Mouse (Mus musculus): ENCODE results near the gene Akap11. TPM values are rescaled to one million over a fixed set of nuclear protein-coding genes. Genes with fewer than 3 reads are reported as not detected.

Gene Akap11
- polyA plus RNA-seq, 1 experiment from 2014 or later: 18.3 TPM

- Histone ChIP-seq H3K4me3 (ENCODE audit: low read depth, low read length) (no peak overlapping the region), H3K9ac (ENCODE audit: low read length) (no peak overlapping the region), H3K9me3 (ENCODE audit: control insufficient read depth, low read length) (no peaks in the 10 kb centered on the region), H3K36me3 (ENCODE audit: control insufficient read depth, insufficient read depth, low read length) (no peaks in the 10 kb centered on the region), H3K4me2 (ENCODE audit: low read depth, low read length, severe bottlenecking) (no peak overlapping the region), H3K27ac (ENCODE audit: low read depth, low read length) (no peak overlapping the region), H3K27me3 (ENCODE audit: control insufficient read depth, insufficient read depth, low read length) (no peaks in the 10 kb centered on the region), H3K4me1 (replicated peaks; ENCODE audit: control insufficient read depth, insufficient read depth, low read length) (no peaks in the 10 kb centered on the region)
- ATAC-seq (replicated peaks; ENCODE audit: low FRiP score) (no peak), DNase-seq (ENCODE audit: low spot score) (no peak)
- WGBS: 96% methylated on average over 3 of the region's 3 CpGs
These were observed 62.5 kb downstream of the Akap11 start for GRCm38 (mm10) chr14:78474058-78474457.

- Histone ChIP-seq H3K9me3 (ENCODE audit: control insufficient read depth, low read length) (no peaks in the 10 kb centered on the region), H3K4me1 (replicated peaks; ENCODE audit: control insufficient read depth, insufficient read depth, low read length) (no peaks in the 10 kb centered on the region), H3K27ac (ENCODE audit: low read depth, low read length) (no peak overlapping the region), H3K4me2 (ENCODE audit: low read depth, low read length, severe bottlenecking) (no peak overlapping the region), H3K27me3 (ENCODE audit: control insufficient read depth, insufficient read depth, low read length) (no peaks in the 10 kb centered on the region), H3K4me3 (ENCODE audit: low read depth, low read length) (no peak overlapping the region), H3K36me3 (ENCODE audit: control insufficient read depth, insufficient read depth, low read length) (no peaks in the 10 kb centered on the region), H3K9ac (ENCODE audit: low read length) (no peak overlapping the region)
- ATAC-seq (replicated peaks; ENCODE audit: low FRiP score) (no peak), DNase-seq (ENCODE audit: low spot score) (no peak)
- 92% methylated on average over 4 of the region's 4 CpGs for WGBS
These were observed 65.9 kb downstream of the Akap11 start for GRCm38 (mm10) chr14:78470714-78471113.

GRCm38 (mm10) chr14:78468991-78469390 lies 67.6 kb downstream of the Akap11 start:
- no peaks in the 10 kb centered on the region for H3K4me1 ChIP-seq (replicated peaks; ENCODE audit: control insufficient read depth, insufficient read depth, low read length)
- H3K4me3 ChIP-seq (ENCODE audit: low read depth, low read length): no peak overlapping the region
- H3K36me3 ChIP-seq (ENCODE audit: control insufficient read depth, insufficient read depth, low read length): no peaks in the 10 kb centered on the region
- H3K9me3 ChIP-seq (ENCODE audit: control insufficient read depth, low read length): no peaks in the 10 kb centered on the region
- ATAC-seq (replicated peaks; ENCODE audit: low FRiP score) (no peak), DNase-seq (ENCODE audit: low spot score) (no peak)
- no peak overlapping the region for H3K4me2 ChIP-seq (ENCODE audit: low read depth, low read length, severe bottlenecking)
- 81% methylated on average over 7 of the region's 7 CpGs for WGBS
- H3K27ac ChIP-seq (ENCODE audit: low read depth, low read length): no peak overlapping the region
- H3K9ac ChIP-seq (ENCODE audit: low read length): no peak overlapping the region
- no peaks in the 10 kb centered on the region for H3K27me3 ChIP-seq (ENCODE audit: control insufficient read depth, insufficient read depth, low read length)

GRCm38 (mm10) chr14:78467994-78468393 lies 68.6 kb downstream of the Akap11 start:
- Histone ChIP-seq H3K27me3 (ENCODE audit: control insufficient read depth, insufficient read depth, low read length) (no peaks in the 10 kb centered on the region), H3K27ac (ENCODE audit: low read depth, low read length) (no peak overlapping the region), H3K4me1 (replicated peaks; ENCODE audit: control insufficient read depth, insufficient read depth, low read length) (no peaks in the 10 kb centered on the region), H3K4me3 (ENCODE audit: low read depth, low read length) (no peak overlapping the region), H3K4me2 (ENCODE audit: low read depth, low read length, severe bottlenecking) (no peak overlapping the region), H3K9ac (ENCODE audit: low read length) (no peak overlapping the region), H3K36me3 (ENCODE audit: control insufficient read depth, insufficient read depth, low read length) (no peaks in the 10 kb centered on the region), H3K9me3 (ENCODE audit: control insufficient read depth, low read length) (no peaks in the 10 kb centered on the region)
- DNase-seq (ENCODE audit: low spot score) (no peak), ATAC-seq (replicated peaks; ENCODE audit: low FRiP score) (no peak)
- 92% methylated on average over 4 of the region's 4 CpGs for WGBS

- Histone ChIP-seq H3K36me3 (ENCODE audit: control insufficient read depth, insufficient read depth, low read length) (no peaks in the 10 kb centered on the region), H3K27ac (ENCODE audit: low read depth, low read length) (no peak overlapping the region), H3K4me1 (replicated peaks; ENCODE audit: control insufficient read depth, insufficient read depth, low read length) (no peaks in the 10 kb centered on the region), H3K27me3 (ENCODE audit: control insufficient read depth, insufficient read depth, low read length) (no peaks in the 10 kb centered on the region), H3K9me3 (ENCODE audit: control insufficient read depth, low read length) (no peaks in the 10 kb centered on the region), H3K4me2 (ENCODE audit: low read depth, low read length, severe bottlenecking) (no peak overlapping the region), H3K4me3 (ENCODE audit: low read depth, low read length) (no peak overlapping the region), H3K9ac (ENCODE audit: low read length) (no peak overlapping the region)
- ATAC-seq (replicated peaks; ENCODE audit: low FRiP score) (no peak), DNase-seq (ENCODE audit: low spot score) (no peak)
- 89% methylated on average over 4 of the region's 4 CpGs for WGBS
These were observed 72.3 kb downstream of the Akap11 start for GRCm38 (mm10) chr14:78464353-78464752.

GRCm38 (mm10) chr14:78459121-78459520 lies 77.5 kb downstream of the Akap11 start:
- ATAC-seq (replicated peaks; ENCODE audit: low FRiP score): no peak
- Histone ChIP-seq H3K27ac (ENCODE audit: low read depth, low read length) (no peak overlapping the region), H3K27me3 (ENCODE audit: control insufficient read depth, insufficient read depth, low read length) (no peaks in the 10 kb centered on the region), H3K36me3 (ENCODE audit: control insufficient read depth, insufficient read depth, low read length) (no peaks in the 10 kb centered on the region), H3K4me3 (ENCODE audit: low read depth, low read length) (no peak overlapping the region), H3K4me2 (ENCODE audit: low read depth, low read length, severe bottlenecking) (no peak overlapping the region), H3K9me3 (ENCODE audit: control insufficient read depth, low read length) (no peaks in the 10 kb centered on the region), H3K9ac (ENCODE audit: low read length) (no peak overlapping the region), H3K4me1 (replicated peaks; ENCODE audit: control insufficient read depth, insufficient read depth, low read length) (no peaks in the 10 kb centered on the region)
- no peak for DNase-seq (ENCODE audit: low spot score)
- 74% methylated on average over 5 of the region's 5 CpGs for WGBS

GRCm38 (mm10) chr14:78458705-78459104 lies 77.9 kb downstream of the Akap11 start:
- H3K27me3 ChIP-seq (ENCODE audit: control insufficient read depth, insufficient read depth, low read length): no peaks in the 10 kb centered on the region
- no peaks in the 10 kb centered on the region for H3K36me3 ChIP-seq (ENCODE audit: control insufficient read depth, insufficient read depth, low read length)
- no peaks in the 10 kb centered on the region for H3K4me1 ChIP-seq (replicated peaks; ENCODE audit: control insufficient read depth, insufficient read depth, low read length)
- no peak overlapping the region for H3K27ac ChIP-seq (ENCODE audit: low read depth, low read length)
- H3K9me3 ChIP-seq (ENCODE audit: control insufficient read depth, low read length): no peaks in the 10 kb centered on the region
- no peak overlapping the region for H3K4me3 ChIP-seq (ENCODE audit: low read depth, low read length)
- H3K9ac ChIP-seq (ENCODE audit: low read length): no peak overlapping the region
- DNase-seq (ENCODE audit: low spot score) (no peak), ATAC-seq (replicated peaks; ENCODE audit: low FRiP score) (no peak)
- no peak overlapping the region for H3K4me2 ChIP-seq (ENCODE audit: low read depth, low read length, severe bottlenecking)
- WGBS: 75% methylated on average over 5 of the region's 5 CpGs

- 87% methylated on average over 5 of the region's 5 CpGs for WGBS
- Histone ChIP-seq H3K9ac (ENCODE audit: low read length) (no peak overlapping the region), H3K27ac (ENCODE audit: low read depth, low read length) (no peak overlapping the region), H3K9me3 (ENCODE audit: control insufficient read depth, low read length) (no peaks in the 10 kb centered on the region), H3K4me2 (ENCODE audit: low read depth, low read length, severe bottlenecking) (no peak overlapping the region), H3K36me3 (ENCODE audit: control insufficient read depth, insufficient read depth, low read length) (no peaks in the 10 kb centered on the region), H3K27me3 (ENCODE audit: control insufficient read depth, insufficient read depth, low read length) (no peaks in the 10 kb centered on the region), H3K4me1 (replicated peaks; ENCODE audit: control insufficient read depth, insufficient read depth, low read length) (no peaks in the 10 kb centered on the region), H3K4me3 (ENCODE audit: low read depth, low read length) (no peak overlapping the region)
- DNase-seq (ENCODE audit: low spot score) (no peak), ATAC-seq (replicated peaks; ENCODE audit: low FRiP score) (no peak)
These were observed 81.6 kb downstream of the Akap11 start for GRCm38 (mm10) chr14:78454970-78455369.

GRCm38 (mm10) chr14:78448807-78449406 lies 87.7 kb downstream of the Akap11 start:
- WGBS: 89% methylated on average over 11 of the region's 11 CpGs
- Histone ChIP-seq H3K4me2 (ENCODE audit: low read depth, low read length, severe bottlenecking) (no peak overlapping the region), H3K9ac (ENCODE audit: low read length) (no peak overlapping the region), H3K27me3 (ENCODE audit: control insufficient read depth, insufficient read depth, low read length) (no peaks in the 10 kb centered on the region), H3K4me1 (replicated peaks; ENCODE audit: control insufficient read depth, insufficient read depth, low read length) (no peaks in the 10 kb centered on the region), H3K9me3 (ENCODE audit: control insufficient read depth, low read length) (no peaks in the 10 kb centered on the region), H3K4me3 (ENCODE audit: low read depth, low read length) (no peak overlapping the region), H3K36me3 (ENCODE audit: control insufficient read depth, insufficient read depth, low read length) (no peaks in the 10 kb centered on the region), H3K27ac (ENCODE audit: low read depth, low read length) (no peak overlapping the region)
- no peak for ATAC-seq (replicated peaks; ENCODE audit: low FRiP score)
- DNase-seq (ENCODE audit: low spot score): no peak

All from forebrain, embryonic 11.5 days (tissue).